Mouse (Mus musculus) lung, embryonic 15.5 days (tissue): ENCODE data around the gene 1110008P14Rik. TPM values are rescaled to one million over a fixed set of nuclear protein-coding genes. Genes with fewer than 3 reads are reported as not detected.

Experiments used
- ATAC-seq: fragments of 200-750 bp; cut with Nextera tagmentation; 2 replicates; pipeline ENCODE4 v1.8.0; 2017; ENCODE audit warnings: moderate number of reproducible peaks, borderline replicate concordance; ENCODE audit not compliant: low FRiP score, low TSS enrichment; ENCODE audit errors: extremely low read depth
- H3K27ac ChIP-seq: fragments of 300-500 bp; sonication (generic); 2 replicates; pipeline ENCODE4 v1.5.1; 2015; ENCODE audit warnings: moderate library complexity, mild to moderate bottlenecking, inconsistent platforms
- H3K27me3 ChIP-seq: fragments of 300-500 bp; sonication (generic); 2 replicates; pipeline ENCODE4 v1.6.1; 2015; ENCODE audit warnings: inconsistent platforms
- H3K36me3 ChIP-seq: fragments of 300-500 bp; sonication (generic); 2 replicates; pipeline ENCODE4 v1.6.1; 2015; ENCODE audit warnings: inconsistent platforms
- H3K4me1 ChIP-seq: fragments of 300-500 bp; sonication (generic); 2 replicates; pipeline ENCODE4 v1.6.1; 2015; ENCODE audit warnings: inconsistent platforms
- H3K4me2 ChIP-seq: fragments of 300-500 bp; sonication (generic); 2 replicates; pipeline ENCODE4 v1.6.1; 2015; ENCODE audit warnings: inconsistent platforms, mild to moderate bottlenecking, moderate library complexity
- H3K4me3 ChIP-seq: fragments of 300-500 bp; sonication (generic); 2 replicates; pipeline ENCODE4 v1.5.1; 2015; ENCODE audit warnings: mild to moderate bottlenecking, inconsistent platforms
- H3K9ac ChIP-seq: fragments of 300-500 bp; sonication (generic); 2 replicates; pipeline ENCODE4 v1.6.1; 2015; ENCODE audit warnings: inconsistent platforms
- H3K9me3 ChIP-seq: fragments of 300-500 bp; sonication (generic); 2 replicates; pipeline ENCODE4 v1.6.1; 2016; ENCODE audit warnings: inconsistent platforms
- WGBS: fragments of 180-500 bp; shearing (Covaris S2); methylation state at CpG from one replicate; pipeline ENCODE4 v1.1.7; 2015; 5-methylcytosine and 5-hydroxymethylcytosine counted together
- polyA plus RNA-seq: library from polyadenylated mRNA; unstranded; fragments of >200 nt; fragmentation: Nextera tagmentation; extraction: Ambion mirVana; gene quantifications from 2 replicates; pipeline ENCODE4 v1.2.1, GENCODE M21; 2015

The 1110008P14Rik gene
- polyA plus RNA-seq, 1 experiment from 2014 or later: 33.5 TPM

- H3K27ac ChIP-seq: no peak overlapping the region
- no peak overlapping the region for H3K4me2 ChIP-seq
- H3K9ac ChIP-seq: no peak overlapping the region
- no peaks in the 10 kb centered on the region for H3K9me3 ChIP-seq
- no peak overlapping the region for H3K4me3 ChIP-seq
- H3K36me3 ChIP-seq: no peaks in the 10 kb centered on the region
- ATAC-seq: no peak
- WGBS: 76% methylated on average over 11 of the region's 11 CpGs
- H3K4me1 ChIP-seq: peaks cover 22% of the 10 kb centered on the region
- peaks cover 8% of the 10 kb centered on the region; the same call in 1 of the 2 replicates for H3K27me3 ChIP-seq
Observed at GRCm38 (mm10) chr2:32348311-32348710, 33.4 kb downstream of the 1110008P14Rik start.

GRCm38 (mm10) chr2:32347019-32347418, 34.7 kb downstream of the 1110008P14Rik start:
- 62% methylated on average over 6 of the region's 6 CpGs for WGBS
- no peaks in the 10 kb centered on the region for H3K9me3 ChIP-seq

GRCm38 (mm10) chr2:32344598-32345321, 37.0 kb downstream of the 1110008P14Rik start:
- no peak for ATAC-seq
- WGBS: 73% methylated on average over 14 of the region's 14 CpGs
- no peaks in the 10 kb centered on the region for H3K4me1 ChIP-seq

More at GRCm38 (mm10) chr2:32347019-32347418, 34.7 kb downstream of the 1110008P14Rik start:
- H3K4me1 ChIP-seq: peaks cover 11% of the 10 kb centered on the region
- no peak overlapping the region for H3K9ac ChIP-seq
- ATAC-seq: no peak
- peaks cover 8% of the 10 kb centered on the region; the same call in 1 of the 2 replicates for H3K27me3 ChIP-seq
- H3K4me2 ChIP-seq: no peak overlapping the region
- no peak overlapping the region for H3K27ac ChIP-seq
- H3K4me3 ChIP-seq: no peak overlapping the region
- H3K36me3 ChIP-seq: no peaks in the 10 kb centered on the region

GRCm38 (mm10) chr2:32344056-32344455, 37.7 kb downstream of the 1110008P14Rik start:
- Histone ChIP-seq H3K27me3 (no peaks in the 10 kb centered on the region), H3K9me3 (no peaks in the 10 kb centered on the region), H3K4me2 (no peak overlapping the region), H3K9ac (no peak overlapping the region), H3K36me3 (no peaks in the 10 kb centered on the region), H3K4me1 (no peaks in the 10 kb centered on the region), H3K4me3 (no peak overlapping the region), H3K27ac (no peak overlapping the region)
- ATAC-seq: no peak
- 67% methylated on average over 10 of the region's 10 CpGs for WGBS

More at GRCm38 (mm10) chr2:32344598-32345321, 37.0 kb downstream of the 1110008P14Rik start:
- no peaks in the 10 kb centered on the region for H3K36me3 ChIP-seq
- no peaks in the 10 kb centered on the region for H3K9me3 ChIP-seq
- H3K27me3 ChIP-seq: no peaks in the 10 kb centered on the region
- no peak overlapping the region for H3K4me2 ChIP-seq
- no peak overlapping the region for H3K27ac ChIP-seq
- H3K4me3 ChIP-seq: no peak overlapping the region
- no peak overlapping the region for H3K9ac ChIP-seq

- H3K4me3 ChIP-seq: no peak overlapping the region
- no peak overlapping the region for H3K9ac ChIP-seq
- 94% methylated on average over 2 of the region's 2 CpGs for WGBS
- ATAC-seq: no peak
- no peak overlapping the region for H3K4me2 ChIP-seq
- H3K4me1 ChIP-seq: no peaks in the 10 kb centered on the region
- no peaks in the 10 kb centered on the region for H3K27me3 ChIP-seq
- no peaks in the 10 kb centered on the region for H3K9me3 ChIP-seq
- H3K27ac ChIP-seq: no peak overlapping the region
- H3K36me3 ChIP-seq: no peaks in the 10 kb centered on the region
Observed at GRCm38 (mm10) chr2:32343351-32343671, 38.4 kb downstream of the 1110008P14Rik start.

GRCm38 (mm10) chr2:32342539-32343350, 39.0 kb downstream of the 1110008P14Rik start:
- H3K4me2 ChIP-seq: no peak overlapping the region

GRCm38 (mm10) chr2:32342039-32342438, 39.7 kb downstream of the 1110008P14Rik start:
- H3K36me3 ChIP-seq: no peaks in the 10 kb centered on the region
- no peak overlapping the region for H3K4me3 ChIP-seq
- 87% methylated on average over 4 of the region's 4 CpGs for whole genome bisulfite sequencing
- no peak overlapping the region for H3K27ac ChIP-seq
- H3K27me3 ChIP-seq: no peaks in the 10 kb centered on the region
- ATAC-seq: no peak
- H3K9me3 ChIP-seq: no peaks in the 10 kb centered on the region
- H3K4me1 ChIP-seq: no peaks in the 10 kb centered on the region
- no peak overlapping the region for H3K9ac ChIP-seq
- no peak overlapping the region for H3K4me2 ChIP-seq

More at GRCm38 (mm10) chr2:32342539-32343350, 39.0 kb downstream of the 1110008P14Rik start:
- H3K9me3 ChIP-seq: no peaks in the 10 kb centered on the region
- no peak overlapping the region for H3K4me3 ChIP-seq
- no peaks in the 10 kb centered on the region for H3K4me1 ChIP-seq
- H3K27ac ChIP-seq: no peak overlapping the region
- H3K27me3 ChIP-seq: no peaks in the 10 kb centered on the region
- no peaks in the 10 kb centered on the region for H3K36me3 ChIP-seq
- H3K9ac ChIP-seq: no peak overlapping the region
- WGBS: 67% methylated on average over 6 of the region's 6 CpGs
- ATAC-seq: no peak

- H3K4me1 ChIP-seq: no peaks in the 10 kb centered on the region
- no peak for ATAC-seq
- no peaks in the 10 kb centered on the region for H3K9me3 ChIP-seq
- no peak overlapping the region for H3K9ac ChIP-seq
- H3K36me3 ChIP-seq: no peaks in the 10 kb centered on the region
- no peak overlapping the region for H3K4me2 ChIP-seq
- no peak overlapping the region for H3K4me3 ChIP-seq
- H3K27ac ChIP-seq: no peak overlapping the region
- 77% methylated on average over 4 of the region's 4 CpGs for WGBS
- no peaks in the 10 kb centered on the region for H3K27me3 ChIP-seq
Observed at GRCm38 (mm10) chr2:32341634-32341939, 40.2 kb downstream of the 1110008P14Rik start.

GRCm38 (mm10) chr2:32340836-32341633, 40.7 kb downstream of the 1110008P14Rik start:
- H3K4me2 ChIP-seq: no peak overlapping the region
- H3K4me1 ChIP-seq: no peaks in the 10 kb centered on the region
- H3K9me3 ChIP-seq: no peaks in the 10 kb centered on the region
- H3K27me3 ChIP-seq: no peaks in the 10 kb centered on the region
- H3K9ac ChIP-seq: no peak overlapping the region
- no peak overlapping the region for H3K27ac ChIP-seq
- no peaks in the 10 kb centered on the region for H3K36me3 ChIP-seq
- ATAC-seq: no peak
- WGBS: 77% methylated on average over 13 of the region's 13 CpGs
- H3K4me3 ChIP-seq: no peak overlapping the region

- H3K36me3 ChIP-seq: no peaks in the 10 kb centered on the region
- no peak for ATAC-seq
- H3K4me3 ChIP-seq: no peak overlapping the region
- no peak overlapping the region for H3K27ac ChIP-seq
- WGBS: 52% methylated on average over 26 of the region's 26 CpGs
- no peak overlapping the region for H3K4me2 ChIP-seq
- H3K9ac ChIP-seq: no peak overlapping the region
- no peaks in the 10 kb centered on the region for H3K9me3 ChIP-seq
- no peaks in the 10 kb centered on the region for H3K4me1 ChIP-seq
- no peaks in the 10 kb centered on the region for H3K27me3 ChIP-seq
Observed at GRCm38 (mm10) chr2:32339912-32340642, 41.7 kb downstream of the 1110008P14Rik start.

- Histone ChIP-seq H3K9ac (no peak overlapping the region), H3K36me3 (no peaks in the 10 kb centered on the region), H3K27me3 (no peaks in the 10 kb centered on the region), H3K4me3 (no peak overlapping the region), H3K4me2 (no peak overlapping the region), H3K27ac (no peak overlapping the region), H3K4me1 (no peaks in the 10 kb centered on the region), H3K9me3 (no peaks in the 10 kb centered on the region)
- no peak for ATAC-seq
- 54% methylated on average over 15 of the region's 15 CpGs for WGBS
Observed at GRCm38 (mm10) chr2:32335888-32336287, 45.9 kb downstream of the 1110008P14Rik start.
